Mouse (Mus musculus): ENCODE results near the gene Foxp2. TPM values are rescaled to one million over a fixed set of nuclear protein-coding genes. Genes with fewer than 3 reads are reported as not detected.
A peak's percentile ranks its signal among the peaks of the same experiment; 100 is the strongest.

Gene Foxp2
- total and polyA plus RNA-seq, 3 experiments = not detected

- no peaks in the 10 kb centered on the region for H3K9me3 ChIP-seq (replicated peaks; ENCODE audit: low read length)
- no peaks in the 10 kb centered on the region for H3K27me3 ChIP-seq (replicated peaks)
- no peak overlapping the region for H3K4me2 ChIP-seq (ENCODE audit: insufficient read depth, low read depth, poor library complexity, severe bottlenecking)
- no peaks in the 10 kb centered on the region for H3K79me2 ChIP-seq (replicated peaks; ENCODE audit: control insufficient read depth, extremely low read depth, insufficient read depth, poor library complexity, severe bottlenecking)
- no peak overlapping the region for H3K4me3 ChIP-seq (replicated peaks in 1 of 3; ENCODE audit: low read depth in 2 of 3, low read length in 2 of 3, poor library complexity in 1 of 3)
- H3K9ac ChIP-seq (ENCODE audit: insufficient read depth, low read depth) = no peak overlapping the region
- no peak overlapping the region for H3K27ac ChIP-seq (ENCODE audit: insufficient read depth, low read depth)
- peak; percentile 6 for DNase-seq (ENCODE audit: extremely low read depth)
- no peaks in the 10 kb centered on the region for H3K4me1 ChIP-seq (ENCODE audit: control insufficient read depth in 1 of 2, insufficient read depth in 2 of 2)
- in situ Hi-C loops (cut with MboI; ENCODE audit: low pct_ligation_motif_present, low pct_unique_long_range_greater_than_20kb, low sequenced_read_pairs) (no loop called here), dilution Hi-C loops (cut with MboI; ENCODE audit: extremely low pct_ligation_motif_present, extremely low pct_unique_long_range_greater_than_20kb, low sequenced_read_pairs) (no loop called here)
- H3K36me3 ChIP-seq (replicated peaks in 1 of 2; ENCODE audit: control insufficient read depth in 1 of 2, insufficient read depth in 1 of 2, low read length in 1 of 2) = no peaks in the 10 kb centered on the region
- TF ChIP-seq TBP (conservative IDR thresholded peaks at IDR 0.05; ENCODE audit: low read depth, low read length) = no peak
- TF ChIP-seq JUND (conservative IDR thresholded peaks at IDR 0.05; ENCODE audit: low read depth, low read length) = 0 out of 2 replicates have a peak, but pooled peaks have one; percentile 19
- TF ChIP-seq BHLHE40 (IDR thresholded peaks at IDR 0.05; ENCODE audit: low read depth, low read length) = no peak
- peak; percentile 20; the same call in 1 of the 2 replicates for TF ChIP-seq IRF4 (IDR thresholded peaks at IDR 0.05; ENCODE audit: low read depth, low read length)
- no peak for TF ChIP-seq EP300 (IDR thresholded peaks at IDR 0.05; ENCODE audit: low read length)
- no peak for TF ChIP-seq USF1 (IDR thresholded peaks at IDR 0.05; ENCODE audit: low read depth, low read length)
Measured at GRCm38 (mm10) chr6:15318343-15318742, 417.2 kb downstream of the Foxp2 start.

DNA sequence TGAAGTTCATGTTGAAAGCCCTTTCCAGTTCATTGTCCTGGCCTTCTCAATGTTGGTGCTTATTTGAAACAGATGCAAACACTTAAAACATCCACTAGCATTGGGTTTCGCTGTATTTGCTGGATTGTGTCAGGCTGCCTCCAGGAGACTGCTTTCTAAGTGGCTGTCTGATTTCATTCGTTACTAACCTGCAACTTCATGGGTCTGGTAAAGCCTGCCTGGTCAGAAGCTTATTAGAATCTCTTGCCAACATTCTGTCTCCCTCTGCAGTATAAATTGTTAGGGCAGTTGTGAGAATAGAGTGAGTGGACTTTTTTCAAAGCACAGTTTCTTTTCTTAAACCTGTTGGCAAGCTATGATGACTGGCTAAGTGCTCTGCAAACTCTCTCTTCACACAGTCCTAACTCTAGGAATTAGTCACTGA lies 420.4 kb downstream of the Foxp2 start:
- Histone ChIP-seq H3K79me2 (replicated peaks; ENCODE audit: control insufficient read depth, extremely low read depth, insufficient read depth, poor library complexity, severe bottlenecking) (no peaks in the 10 kb centered on the region), H3K9me3 (replicated peaks; ENCODE audit: low read length) (no peaks in the 10 kb centered on the region), H3K27ac (ENCODE audit: insufficient read depth, low read depth) (no peak overlapping the region), H3K27me3 (replicated peaks) (no peaks in the 10 kb centered on the region), H3K36me3 (replicated peaks in 1 of 2; ENCODE audit: control insufficient read depth in 1 of 2, insufficient read depth in 1 of 2, low read length in 1 of 2) (no peaks in the 10 kb centered on the region), H3K4me2 (ENCODE audit: insufficient read depth, low read depth, poor library complexity, severe bottlenecking) (no peak overlapping the region), H3K4me1 (ENCODE audit: control insufficient read depth in 1 of 2, insufficient read depth in 2 of 2) (no peaks in the 10 kb centered on the region), H3K4me3 (replicated peaks in 1 of 3; ENCODE audit: low read depth in 2 of 3, low read length in 2 of 3, poor library complexity in 1 of 3) (no peak overlapping the region), H3K9ac (ENCODE audit: insufficient read depth, low read depth) (no peak overlapping the region)
- in situ Hi-C loops (cut with MboI; ENCODE audit: low pct_ligation_motif_present, low pct_unique_long_range_greater_than_20kb, low sequenced_read_pairs) (no loop called here), dilution Hi-C loops (cut with MboI; ENCODE audit: extremely low pct_ligation_motif_present, extremely low pct_unique_long_range_greater_than_20kb, low sequenced_read_pairs) (no loop called here)
- no peak for DNase-seq (ENCODE audit: extremely low read depth)
- TF ChIP-seq POLR2A (IDR thresholded peaks at IDR 0.05; ENCODE audit: low read depth, low read length) = no peak
- TF ChIP-seq E2F4 (IDR thresholded peaks at IDR 0.05; ENCODE audit: insufficient replicate concordance, low read depth, low read length) = no peak
- no peak for TF ChIP-seq RCOR1 (conservative IDR thresholded peaks at IDR 0.05; ENCODE audit: low read depth, low read length)
- TF ChIP-seq HCFC1 (IDR thresholded peaks at IDR 0.05; ENCODE audit: low read depth, low read length) = no peak
- TF ChIP-seq TBP (conservative IDR thresholded peaks at IDR 0.05; ENCODE audit: low read depth, low read length) = no peak
- no peak for TF ChIP-seq USF1 (IDR thresholded peaks at IDR 0.05; ENCODE audit: low read depth, low read length)
- TF ChIP-seq PAX5 (IDR thresholded peaks at IDR 0.05; ENCODE audit: low read length) = no peak
- TF ChIP-seq JUN (IDR thresholded peaks at IDR 0.05; ENCODE audit: insufficient read depth, low read depth, low read length) = no peak
- TF ChIP-seq CHD1 (IDR thresholded peaks at IDR 0.05; ENCODE audit: low read depth, low read length) = no peak
- no peak for TF ChIP-seq ZKSCAN1 (IDR thresholded peaks at IDR 0.05; ENCODE audit: borderline replicate concordance, low read depth, low read length)
- no peak for TF ChIP-seq ZMIZ1 (IDR thresholded peaks at IDR 0.05; ENCODE audit: low read depth, low read length)

Measured in CH12.LX (cell line).